Mouse (Mus musculus) telencephalon, adult 2 months (tissue): Measurements from ENCODE around the gene Vwa2.

Source experiments
- DNase-seq: peaks from one replicate; pipeline ENCODE4 v3.0.0-alpha.2; 2011; ENCODE audit warnings: low read depth, low spot score

The Vwa2 gene

DNA sequence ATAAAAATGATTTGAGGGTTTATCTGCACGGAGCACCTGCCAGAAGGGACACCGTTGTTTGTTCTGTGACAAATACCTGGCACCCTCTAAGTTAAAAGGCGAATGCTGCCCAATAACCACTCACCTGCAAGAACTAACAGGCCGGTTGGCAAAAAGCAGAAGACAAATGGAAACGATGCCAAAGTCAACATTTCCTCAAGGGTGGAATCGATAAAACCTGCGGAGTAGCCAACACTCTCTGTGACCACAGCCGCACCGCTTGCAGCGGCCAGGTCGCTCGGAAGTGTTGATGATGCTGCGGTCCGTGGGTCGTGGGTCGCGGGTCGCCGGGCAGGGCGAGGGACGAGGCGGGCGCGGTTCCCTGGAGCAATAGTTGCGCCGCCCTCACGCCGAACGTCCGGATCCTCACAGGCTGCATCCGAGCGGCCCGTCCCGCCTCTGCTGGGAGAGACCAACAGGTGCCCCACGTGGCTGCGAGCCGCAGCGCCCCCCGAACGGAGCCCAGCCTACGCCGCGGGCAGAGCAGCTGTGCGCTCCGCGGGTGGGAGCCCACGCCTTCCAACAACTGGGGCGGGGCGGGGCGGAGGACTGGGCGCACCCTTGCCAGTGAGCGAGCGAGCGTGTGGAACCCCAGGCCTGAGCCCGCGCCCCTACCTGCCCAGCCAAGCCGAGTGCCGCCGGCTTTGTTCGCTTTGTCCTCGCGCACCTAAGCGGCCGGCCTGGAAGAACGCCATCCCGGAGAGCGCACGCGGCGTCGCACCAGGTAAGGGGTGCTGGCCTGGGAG lies at the start of gene Vwa2:
TSS of gene Vwa2 (plus strand) at position 434 of the 785 bp plus-strand sequence.
- DNase-seq = no peak

DNA sequence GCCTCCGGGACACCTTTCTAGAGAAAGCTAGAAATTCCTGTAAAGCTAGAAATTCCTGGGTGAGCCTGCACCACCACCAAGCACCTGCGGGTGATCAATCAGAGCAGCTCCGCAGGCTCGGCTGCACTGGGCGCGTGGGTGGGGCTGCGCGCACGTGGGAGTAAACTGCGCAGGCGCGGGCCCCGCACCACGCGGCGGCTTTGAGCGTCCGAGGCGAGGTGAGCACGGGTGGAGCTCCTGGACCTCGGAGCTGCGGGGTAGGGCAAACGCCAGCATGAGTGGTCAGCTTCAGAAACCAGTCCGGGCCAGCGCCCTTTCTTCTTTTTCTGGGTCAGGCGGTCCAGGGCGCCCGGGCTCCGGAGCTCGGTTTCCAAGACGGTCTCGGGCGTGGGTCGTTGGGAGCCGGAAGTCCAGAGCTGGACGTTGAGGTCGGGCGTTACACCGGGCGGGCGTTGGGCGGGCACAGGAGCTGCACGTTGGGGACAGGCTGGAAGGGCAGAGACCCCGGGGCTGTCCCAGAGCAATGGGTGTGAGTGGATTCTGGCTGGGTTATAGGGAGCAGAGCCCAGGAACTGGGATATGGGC lies 47.9 kb upstream of the Vwa2 start, which contains the start of gene Tdrd1:
TSS of gene Tdrd1 (plus strand) at position 163 of the 585 bp plus-strand sequence.
- DNase-seq = no peak

DNA sequence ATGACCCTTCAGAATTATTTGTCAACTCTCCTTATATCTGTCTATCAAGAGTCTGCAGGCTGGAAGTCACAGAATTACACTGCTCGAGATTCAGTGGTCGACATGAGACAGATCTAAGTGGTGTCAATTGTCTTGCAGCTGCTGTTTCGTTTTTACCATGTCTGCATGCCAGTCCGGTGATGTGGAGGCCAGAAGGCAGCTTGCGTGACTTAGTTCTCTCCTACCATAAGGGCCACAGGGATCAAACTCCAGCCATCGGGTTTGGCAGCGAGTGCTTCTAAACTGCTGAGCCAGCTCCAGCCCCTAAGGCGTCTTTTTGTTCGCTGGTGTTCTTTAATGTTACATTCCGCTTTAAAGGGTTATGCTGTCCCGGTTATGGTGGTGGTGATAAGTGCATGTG lies 45.7 kb upstream of the Vwa2 start:
- no peak for DNase-seq

DNA sequence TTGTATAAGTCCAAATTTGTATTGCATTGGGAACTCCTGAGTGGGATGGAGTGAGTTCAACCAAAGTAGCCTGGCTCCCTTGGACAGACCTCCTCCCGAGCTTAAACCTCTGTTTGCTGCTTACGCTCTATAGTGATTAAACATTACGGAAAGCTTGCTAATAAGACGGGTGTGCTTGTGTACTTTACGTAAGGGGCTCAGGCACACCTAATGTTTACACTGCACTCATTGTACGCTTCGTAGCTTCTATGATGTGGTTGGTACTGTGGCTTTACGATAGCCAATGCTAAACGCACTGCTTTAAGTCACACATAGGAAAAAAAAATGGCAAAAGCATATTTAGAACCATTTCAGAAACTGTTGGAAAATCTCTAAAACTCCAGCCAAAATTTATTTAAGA lies 44.8 kb upstream of the Vwa2 start:
- DNase-seq = no peak

DNA sequence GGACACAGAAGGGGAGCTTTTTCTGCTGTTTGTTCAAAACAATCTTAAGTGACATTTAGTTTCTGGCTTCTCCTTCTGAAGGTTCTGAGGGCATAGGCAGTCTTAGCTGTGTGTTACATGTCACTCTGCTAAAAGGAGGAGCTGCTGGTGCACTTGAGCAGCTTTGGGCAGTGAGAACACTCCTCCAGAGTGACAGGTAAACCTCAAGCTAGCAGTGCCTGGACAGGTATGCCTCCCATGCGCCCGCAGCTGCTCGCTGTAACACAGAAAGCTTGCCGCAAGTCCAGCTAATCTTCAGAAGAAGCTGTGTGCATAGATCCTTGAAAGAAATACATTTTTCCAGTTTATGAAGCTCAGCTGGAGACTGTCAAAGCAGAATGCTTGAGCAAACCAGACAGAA lies 43.9 kb upstream of the Vwa2 start:
- DNase-seq = no peak

DNA sequence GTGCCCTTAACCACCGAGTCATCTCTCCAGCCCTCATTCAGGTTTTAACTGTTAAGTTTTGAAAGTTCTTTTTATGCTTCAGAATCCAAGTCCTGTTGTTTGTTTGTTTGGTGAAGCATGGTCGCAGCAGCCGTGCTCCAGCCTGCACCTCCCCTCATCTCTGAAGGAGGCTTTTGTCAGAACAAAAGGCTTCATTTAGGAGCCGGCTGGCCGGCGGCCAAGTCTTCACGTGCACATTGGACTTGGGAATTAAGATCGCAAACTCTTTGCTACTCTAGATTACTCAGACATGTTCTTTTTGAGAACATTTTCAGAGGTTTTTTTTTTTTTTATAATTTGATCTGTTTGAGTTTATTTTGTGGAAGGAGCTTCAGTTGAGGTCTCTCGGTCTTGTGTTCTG lies 38.7 kb upstream of the Vwa2 start:
- no peak for DNase-seq

DNA sequence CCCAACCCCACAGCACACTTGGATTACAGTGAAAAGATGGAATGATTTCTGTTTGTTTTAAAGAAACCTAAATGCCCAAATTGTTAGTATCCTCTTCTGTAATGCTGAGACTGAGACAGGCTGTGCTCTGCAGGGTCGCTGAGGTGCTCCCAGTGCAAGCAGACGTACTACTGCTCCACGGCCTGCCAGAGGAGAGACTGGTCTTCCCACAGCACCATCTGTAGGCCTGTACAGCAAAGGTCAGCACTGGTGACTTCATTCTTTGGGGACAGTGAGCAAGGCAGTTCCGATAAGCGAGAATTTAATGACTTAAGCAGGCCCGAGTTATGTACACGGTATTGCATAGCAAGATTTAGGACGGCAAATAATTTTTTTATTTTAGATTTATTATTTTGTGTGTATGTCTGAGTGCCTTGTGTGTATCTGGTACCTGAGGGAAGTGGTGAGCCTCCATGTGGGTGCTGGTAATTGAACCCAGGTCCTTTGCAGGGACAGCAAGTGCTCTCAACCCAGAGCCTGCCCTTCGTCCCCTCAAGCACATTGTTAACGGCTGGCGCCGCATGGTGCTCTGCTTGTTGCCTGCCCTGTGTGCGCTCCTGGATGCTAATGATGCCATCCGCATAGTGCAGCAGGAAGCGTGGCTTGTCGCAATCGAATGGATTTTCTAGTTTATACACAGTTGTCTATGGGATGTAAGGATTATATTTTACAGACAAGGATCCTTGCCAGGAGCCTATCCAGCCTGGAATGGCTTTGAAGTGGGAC lies 34.9 kb upstream of the Vwa2 start:
- DNase-seq = no peak

DNA sequence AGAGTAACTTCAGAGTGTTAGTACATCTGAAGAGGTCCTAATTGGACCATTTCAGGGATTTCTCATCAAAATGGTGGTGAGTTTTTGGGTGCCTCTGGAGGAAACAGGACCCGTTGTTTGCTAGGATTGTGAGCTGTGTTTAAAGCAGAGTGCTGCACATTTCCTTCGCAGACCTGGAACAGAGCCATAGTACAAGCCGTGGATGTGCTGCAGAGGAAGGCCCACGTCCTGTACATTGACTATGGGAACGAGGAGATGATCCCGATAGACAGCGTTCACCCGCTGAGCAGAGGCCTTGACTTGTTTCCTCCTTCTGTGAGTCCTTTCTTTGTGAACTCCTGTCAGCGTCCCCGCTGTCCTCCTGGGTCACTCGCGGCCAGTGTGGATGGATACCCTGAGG lies 31.1 kb upstream of the Vwa2 start:
- DNase-seq = no peak

DNA sequence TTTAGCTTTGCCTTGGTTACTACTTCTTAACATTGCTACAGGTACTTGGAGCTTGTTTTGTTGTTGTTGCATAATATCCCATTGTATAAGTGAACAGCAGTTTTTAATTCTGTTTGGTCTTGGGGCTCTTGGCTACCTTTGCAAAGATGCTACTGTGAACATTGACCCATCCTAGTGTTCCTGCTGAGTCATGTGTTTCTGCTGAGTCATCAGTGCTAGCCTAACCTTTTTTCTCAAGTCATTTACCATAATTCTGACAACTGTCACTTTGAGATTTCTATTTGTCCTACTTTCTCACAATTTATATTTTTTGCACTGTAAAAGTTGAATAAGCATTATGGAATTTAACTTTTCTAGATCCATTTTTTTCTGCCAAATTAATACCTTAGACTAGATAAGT lies 21.5 kb upstream of the Vwa2 start:
- no peak for DNase-seq

DNA sequence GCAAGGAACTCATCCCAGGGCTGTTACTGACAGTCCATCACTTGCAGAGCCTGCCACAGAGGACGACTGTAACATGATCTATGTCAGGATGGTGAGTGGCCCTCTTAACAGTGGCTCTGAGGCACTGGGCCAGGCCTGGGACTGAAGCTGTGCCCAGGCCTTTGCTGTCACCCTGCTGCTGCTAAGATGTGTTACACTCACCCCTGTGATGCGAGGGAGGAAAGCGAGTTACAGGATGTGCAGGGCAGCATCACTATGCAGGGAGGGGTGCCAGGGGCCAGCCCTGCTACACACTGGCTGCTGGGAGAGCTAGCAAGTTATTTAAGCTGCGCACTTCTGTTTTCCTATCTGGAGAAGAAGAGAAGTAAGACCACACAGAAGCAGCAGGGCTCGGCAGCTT lies 17.6 kb upstream of the Vwa2 start:
- DNase-seq = no peak

DNA sequence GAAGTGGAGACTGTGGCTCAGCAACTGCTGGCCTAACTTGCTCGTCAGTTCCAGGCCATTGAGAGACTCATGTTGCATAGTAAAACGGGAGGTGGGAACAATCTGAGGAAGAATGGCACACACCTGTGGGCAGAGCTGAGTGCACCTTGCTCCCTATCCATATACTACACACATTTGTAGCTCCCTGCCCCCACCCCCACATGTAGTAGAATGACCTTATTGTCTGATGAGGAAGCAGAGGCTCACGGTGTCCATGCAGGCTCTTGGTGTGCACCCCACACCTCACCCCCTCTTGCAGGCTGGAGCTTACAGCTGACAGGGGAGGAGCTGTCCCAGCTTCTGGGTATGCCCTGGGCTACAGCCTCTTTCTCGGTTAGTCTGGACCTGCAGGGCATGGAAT lies 6.3 kb upstream of the Vwa2 start:
- no peak for DNase-seq

DNA sequence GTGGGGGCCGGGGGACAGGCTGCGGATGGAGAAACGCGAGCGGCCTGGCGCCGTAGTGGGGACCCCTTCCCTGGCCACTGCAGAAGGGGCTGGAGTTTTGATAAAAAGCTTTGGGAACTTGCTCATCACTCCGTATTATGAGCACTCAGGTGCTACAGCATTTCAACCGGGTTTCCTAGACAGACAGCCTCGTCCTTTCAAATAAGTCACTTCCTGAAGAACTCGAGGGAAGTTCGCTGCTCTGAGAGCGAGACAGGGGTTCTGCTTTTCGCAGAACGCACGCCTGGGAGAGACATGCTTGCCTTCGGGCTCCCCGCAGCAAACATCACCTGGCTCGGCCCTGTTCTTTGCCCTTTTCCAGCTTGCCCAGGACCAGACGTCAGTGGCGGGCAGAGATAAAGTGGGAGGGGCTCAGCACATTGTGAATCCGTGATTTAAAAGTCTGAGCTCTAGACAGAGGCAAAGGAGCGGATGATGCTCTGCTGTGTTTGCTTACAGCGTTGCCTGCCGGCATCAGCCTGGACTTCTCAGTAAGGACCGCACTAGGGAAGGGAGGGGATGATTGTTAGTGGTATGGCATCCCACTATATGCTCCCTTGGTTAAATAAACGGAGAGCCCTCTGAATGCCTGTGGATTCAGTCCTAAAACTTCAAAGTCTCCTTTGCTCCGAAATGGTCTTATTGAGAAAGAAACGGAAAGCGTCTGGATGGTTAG lies 709 bp downstream of the Vwa2 start:
- DNase-seq = no peak

DNA sequence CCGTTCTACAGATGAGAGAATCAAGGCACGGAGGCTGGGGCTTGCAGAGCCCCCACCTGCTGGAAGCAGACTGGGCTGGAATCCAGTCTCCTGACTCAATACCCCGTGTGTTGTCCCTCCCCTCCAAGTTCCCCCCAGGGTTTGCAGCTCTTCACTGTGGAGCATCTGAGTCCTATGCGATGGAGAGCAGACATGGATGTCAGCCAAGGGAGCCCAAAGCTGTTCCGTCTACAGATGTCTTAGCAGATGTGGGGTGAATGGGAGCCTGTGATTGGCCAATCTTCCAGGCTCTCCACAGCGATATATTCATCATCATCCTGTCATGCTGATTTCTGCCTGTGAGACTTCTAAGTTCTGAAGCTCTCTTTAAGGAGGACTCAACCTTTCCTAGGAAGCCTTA lies 3.3 kb downstream of the Vwa2 start:
- DNase-seq = no peak

DNA sequence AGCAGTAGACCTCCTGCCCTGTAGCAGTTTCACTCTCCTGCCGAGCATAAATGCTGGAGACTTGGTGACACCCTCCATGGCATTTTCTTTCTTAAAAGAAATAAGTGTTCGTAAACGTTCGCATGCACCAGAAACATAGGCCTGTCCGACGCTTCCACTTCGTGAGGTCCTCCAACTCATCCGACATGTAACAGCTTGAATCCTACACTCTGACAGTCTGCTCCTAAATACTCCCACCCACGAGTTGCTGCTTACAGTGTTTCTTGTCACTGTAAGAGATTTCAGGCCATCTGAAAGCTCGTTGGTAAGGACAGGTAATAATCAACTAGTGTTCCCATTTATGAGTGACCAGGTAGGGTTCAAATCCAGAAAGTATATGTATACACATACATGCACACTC lies 13.8 kb downstream of the Vwa2 start:
- DNase-seq = peak; percentile 17

DNA sequence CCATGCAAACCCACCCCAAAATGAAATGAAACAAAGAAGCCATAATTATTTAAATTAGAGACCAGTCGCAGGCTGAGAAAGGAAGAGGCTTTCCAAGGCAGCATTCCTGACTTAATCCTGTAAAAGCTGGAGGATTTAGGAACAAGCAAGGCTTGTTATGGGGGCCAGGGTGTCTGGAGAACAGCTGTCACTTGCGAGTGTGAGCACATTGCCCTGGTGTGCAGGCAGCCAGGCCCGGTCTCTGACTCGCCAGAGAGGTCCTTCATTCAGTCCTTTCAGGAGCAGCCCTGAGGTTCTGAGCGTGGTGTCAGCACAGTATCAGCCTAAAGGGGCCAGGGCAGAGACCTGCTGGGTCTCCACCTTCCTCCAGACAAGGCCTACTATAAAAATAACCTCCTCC lies 14.6 kb downstream of the Vwa2 start:
- no peak for DNase-seq

DNA sequence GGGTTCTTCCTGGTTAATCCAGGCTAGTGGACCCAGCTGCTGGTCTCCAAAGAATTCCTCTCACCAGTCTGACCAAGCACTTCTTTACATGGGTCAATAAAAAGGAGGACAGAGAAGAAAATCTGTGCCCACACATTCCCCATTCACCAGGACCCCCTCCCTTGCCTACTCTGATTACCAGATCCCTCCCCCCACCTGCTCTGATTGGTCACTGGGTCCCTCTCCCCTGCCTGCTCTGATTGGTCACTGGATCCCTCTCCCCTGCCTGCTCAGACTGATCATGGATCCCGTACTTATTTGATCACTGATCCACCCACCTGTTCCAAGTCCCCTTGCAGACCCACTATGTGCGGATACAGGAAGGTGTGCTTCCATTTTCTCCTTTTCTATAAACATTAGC lies 17.4 kb downstream of the Vwa2 start:
- DNase-seq = no peak

DNA sequence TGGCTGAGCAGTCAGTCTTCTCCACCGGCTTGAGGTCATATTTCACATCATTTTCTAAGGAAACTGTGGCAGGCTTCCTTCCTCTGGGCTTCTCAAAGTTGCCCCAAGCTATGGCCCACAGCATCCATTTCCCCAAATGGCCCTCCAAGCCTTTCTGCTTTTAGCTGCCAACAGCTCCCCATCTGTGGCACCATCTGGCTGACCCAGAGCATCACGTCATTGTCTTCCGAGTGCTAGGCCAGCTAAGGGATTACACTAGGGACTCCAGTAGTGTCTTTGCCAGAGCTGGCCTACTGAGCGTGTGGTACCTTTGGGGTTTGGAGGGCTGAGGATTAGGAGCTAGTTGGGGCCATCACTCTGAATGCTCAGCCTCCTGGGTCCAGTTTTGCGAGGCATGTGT lies 18.5 kb downstream of the Vwa2 start:
- DNase-seq = no peak

DNA sequence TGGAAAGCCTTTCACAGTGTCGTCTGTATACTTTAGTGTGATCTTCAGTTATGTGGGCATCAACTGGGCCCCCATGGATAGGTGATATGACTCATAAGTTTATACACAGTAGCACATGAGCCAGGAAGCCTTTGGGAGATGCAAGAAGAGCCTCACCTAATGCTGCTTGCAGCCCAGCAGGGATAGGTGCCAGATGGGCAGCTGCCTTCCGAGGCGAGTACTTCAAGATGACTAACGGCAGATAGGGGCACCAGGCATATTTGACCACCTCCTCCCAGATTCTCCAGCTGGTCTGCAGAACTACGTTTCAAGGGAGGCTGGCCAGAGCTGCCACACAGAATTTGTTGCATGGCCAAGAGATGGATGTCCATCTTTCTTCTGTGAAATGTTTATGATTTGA lies 19.3 kb downstream of the Vwa2 start:
- no peak for DNase-seq

DNA sequence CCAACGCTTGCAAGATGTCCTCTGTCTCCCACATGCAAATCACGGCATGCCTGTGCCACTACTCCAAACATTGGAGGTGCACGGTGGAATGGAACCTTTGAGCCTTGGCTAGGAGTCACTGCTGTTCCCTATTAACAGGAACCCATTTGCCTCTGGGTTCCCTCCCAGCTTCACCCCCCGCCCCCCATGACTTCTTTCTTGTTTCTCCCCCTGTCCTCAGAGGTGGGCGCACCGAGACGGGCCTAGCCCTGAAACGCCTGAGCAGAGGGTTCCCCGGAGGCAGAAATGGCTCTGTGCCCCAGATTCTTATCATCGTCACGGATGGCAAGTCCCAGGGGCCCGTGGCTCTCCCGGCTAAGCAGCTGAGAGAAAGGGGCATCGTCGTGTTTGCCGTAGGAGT lies 23.6 kb downstream of the Vwa2 start:
- DNase-seq = no peak

DNA sequence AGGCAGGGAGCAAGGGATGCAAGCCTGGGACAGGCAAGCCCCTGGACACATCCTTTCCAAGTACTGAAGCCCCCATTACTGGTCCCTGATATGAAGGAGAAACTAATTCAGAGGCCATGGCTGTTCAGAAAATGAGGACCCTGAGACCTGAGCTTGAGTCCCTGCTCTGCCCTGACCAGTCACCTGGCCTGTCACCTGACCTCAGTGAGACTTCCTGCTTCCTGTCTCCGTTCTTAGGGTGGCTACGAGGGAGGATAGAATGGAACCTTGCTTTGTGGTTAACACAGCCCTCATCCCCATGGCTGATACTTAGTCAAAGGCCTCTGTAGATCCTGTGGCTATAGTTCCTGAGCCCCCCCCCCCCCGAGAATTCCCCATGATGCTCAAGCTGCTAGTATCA lies 30.0 kb downstream of the Vwa2 start:
- DNase-seq = no peak

DNA sequence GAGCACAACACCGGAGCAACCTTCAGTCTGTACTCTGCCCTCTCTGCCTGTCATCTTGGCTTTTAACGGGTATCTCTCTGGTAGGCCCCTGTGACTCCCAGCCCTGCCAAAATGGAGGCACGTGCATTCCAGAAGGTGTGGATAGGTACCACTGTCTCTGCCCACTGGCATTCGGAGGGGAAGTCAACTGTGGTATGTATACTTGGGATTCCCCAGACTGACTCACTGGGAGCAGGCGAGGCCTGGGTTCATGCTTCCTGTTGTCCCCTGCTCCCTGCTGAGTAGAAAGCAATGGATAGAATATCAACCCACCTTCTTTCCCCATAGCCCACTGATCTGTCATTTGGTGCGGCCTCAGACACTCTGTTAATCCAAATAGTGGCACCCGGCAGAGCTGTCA lies 31.3 kb downstream of the Vwa2 start:
- no peak for DNase-seq

DNA sequence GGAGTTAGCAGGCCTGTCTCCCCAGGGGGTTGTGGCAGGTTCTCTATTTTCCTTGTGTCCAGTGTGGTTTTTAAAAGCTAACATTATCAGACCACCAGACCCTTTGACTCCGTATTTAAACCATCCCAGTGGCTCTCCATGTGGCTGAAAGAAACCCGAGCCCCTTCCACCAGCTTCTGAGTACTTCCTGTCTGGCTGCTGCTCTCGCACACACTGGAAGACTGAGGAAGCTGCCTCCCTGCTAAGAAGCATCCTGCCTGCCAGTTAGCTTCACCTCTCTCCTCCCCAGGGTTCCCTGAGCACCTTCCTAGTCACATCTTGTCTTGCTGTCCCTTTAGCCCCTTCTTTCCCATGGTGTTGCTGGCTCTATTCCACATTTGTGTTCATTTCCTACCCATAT lies 33.8 kb downstream of the Vwa2 start:
- DNase-seq = no peak
